Mouse (Mus musculus): ENCODE results near the gene Nolc1. TPM values are rescaled to one million over a fixed set of nuclear protein-coding genes. Genes with fewer than 3 reads are reported as not detected.

Gene Nolc1
- total and polyA plus RNA-seq, 3 experiments = 88.0 to 333 (median 96.0) TPM

GRCm38 (mm10) chr19:46114617-46115016, 39.0 kb downstream of the Nolc1 start:
- no peaks in the 10 kb centered on the region for H3K36me3 ChIP-seq (replicated peaks in 1 of 2; ENCODE audit: control insufficient read depth in 1 of 2, insufficient read depth in 1 of 2, low read length in 1 of 2)
- dilution Hi-C loops (cut with MboI; ENCODE audit: extremely low pct_ligation_motif_present, extremely low pct_unique_long_range_greater_than_20kb, low sequenced_read_pairs) = no loop called here
- DNase-seq (ENCODE audit: extremely low read depth) = no peak
- no peak overlapping the region for H3K4me3 ChIP-seq (replicated peaks in 1 of 3; ENCODE audit: low read depth in 2 of 3, low read length in 2 of 3, poor library complexity in 1 of 3)
- in situ Hi-C loops (cut with MboI; ENCODE audit: low pct_ligation_motif_present, low pct_unique_long_range_greater_than_20kb, low sequenced_read_pairs) = no loop called here
- H3K4me2 ChIP-seq (ENCODE audit: insufficient read depth, low read depth, poor library complexity, severe bottlenecking) = no peak overlapping the region
- H3K9me3 ChIP-seq (replicated peaks; ENCODE audit: low read length) = no peaks in the 10 kb centered on the region
- no peak for TF ChIP-seq JUN (IDR thresholded peaks at IDR 0.05; ENCODE audit: insufficient read depth, low read depth, low read length)
- no peak for TF ChIP-seq IRF4 (IDR thresholded peaks at IDR 0.05; ENCODE audit: low read depth, low read length)
- TF ChIP-seq USF1 (IDR thresholded peaks at IDR 0.05; ENCODE audit: low read depth, low read length) = no peak
- TF ChIP-seq PAX5 (IDR thresholded peaks at IDR 0.05; ENCODE audit: low read length) = no peak
- H3K4me1 ChIP-seq (ENCODE audit: control insufficient read depth in 1 of 2, insufficient read depth in 2 of 2) = no peaks in the 10 kb centered on the region
- H3K9ac ChIP-seq (ENCODE audit: insufficient read depth, low read depth) = no peak overlapping the region
- no peaks in the 10 kb centered on the region for H3K79me2 ChIP-seq (replicated peaks; ENCODE audit: control insufficient read depth, extremely low read depth, insufficient read depth, poor library complexity, severe bottlenecking)
- H3K27ac ChIP-seq (ENCODE audit: insufficient read depth, low read depth) = no peak overlapping the region
- H3K27me3 ChIP-seq (replicated peaks) = peaks cover 41% of the 10 kb centered on the region

- Histone ChIP-seq H3K36me3 (replicated peaks in 1 of 2; ENCODE audit: control insufficient read depth in 1 of 2, insufficient read depth in 1 of 2, low read length in 1 of 2) (no peaks in the 10 kb centered on the region), H3K4me3 (replicated peaks in 1 of 3; ENCODE audit: low read depth in 2 of 3, low read length in 2 of 3, poor library complexity in 1 of 3) (no peak overlapping the region), H3K27me3 (replicated peaks) (peaks cover 54% of the 10 kb centered on the region), H3K79me2 (replicated peaks; ENCODE audit: control insufficient read depth, extremely low read depth, insufficient read depth, poor library complexity, severe bottlenecking) (no peaks in the 10 kb centered on the region), H3K4me1 (ENCODE audit: control insufficient read depth in 1 of 2, insufficient read depth in 2 of 2) (no peaks in the 10 kb centered on the region), H3K9me3 (replicated peaks; ENCODE audit: low read length) (no peaks in the 10 kb centered on the region), H3K4me2 (ENCODE audit: insufficient read depth, low read depth, poor library complexity, severe bottlenecking) (no peak overlapping the region), H3K27ac (ENCODE audit: insufficient read depth, low read depth) (no peak overlapping the region), H3K9ac (ENCODE audit: insufficient read depth, low read depth) (no peak overlapping the region)
- DNase-seq (ENCODE audit: extremely low read depth) = no peak
- in situ Hi-C loops (cut with MboI; ENCODE audit: low pct_ligation_motif_present, low pct_unique_long_range_greater_than_20kb, low sequenced_read_pairs) = no loop called here
- dilution Hi-C loops (cut with MboI; ENCODE audit: extremely low pct_ligation_motif_present, extremely low pct_unique_long_range_greater_than_20kb, low sequenced_read_pairs) = no loop called here
- no peak for TF ChIP-seq POLR2A (IDR thresholded peaks at IDR 0.05; ENCODE audit: low read depth, low read length)
- TF ChIP-seq ZNF384 (IDR thresholded peaks at IDR 0.05; ENCODE audit: low read depth, low read length) = no peak
- no peak for TF ChIP-seq SMC3 (IDR thresholded peaks at IDR 0.05; ENCODE audit: low read depth, low read length)
- no peak for TF ChIP-seq KAT2A (IDR thresholded peaks at IDR 0.05; ENCODE audit: insufficient replicate concordance, low read length)
- no peak for TF ChIP-seq USF1 (IDR thresholded peaks at IDR 0.05; ENCODE audit: low read depth, low read length)
- TF ChIP-seq USF2 (conservative IDR thresholded peaks at IDR 0.05; ENCODE audit: low read depth, low read length) = no peak
- TF ChIP-seq TCF12 (IDR thresholded peaks at IDR 0.05; ENCODE audit: low read depth, low read length) = no peak
- no peak for TF ChIP-seq ELF1 (IDR thresholded peaks at IDR 0.05; ENCODE audit: low read depth, low read length)
- no peak for TF ChIP-seq ETS1 (conservative IDR thresholded peaks at IDR 0.05; ENCODE audit: low read depth, low read length)
- TF ChIP-seq RAD21 (IDR thresholded peaks at IDR 0.05; ENCODE audit: low read depth, low read length) = no peak
- TF ChIP-seq EP300 (IDR thresholded peaks at IDR 0.05; ENCODE audit: low read length) = no peak
- TF ChIP-seq ZMIZ1 (IDR thresholded peaks at IDR 0.05; ENCODE audit: low read depth, low read length) = no peak
- TF ChIP-seq RCOR1 (conservative IDR thresholded peaks at IDR 0.05; ENCODE audit: low read depth, low read length) = no peak
- TF ChIP-seq UBTF (IDR thresholded peaks at IDR 0.05; ENCODE audit: low read depth, low read length) = no peak
- no peak for TF ChIP-seq SIN3A (IDR thresholded peaks at IDR 0.05; ENCODE audit: low read length)
- no peak for TF ChIP-seq POLR2AphosphoS2 (IDR thresholded peaks at IDR 0.05; ENCODE audit: low read depth, low read length)
Observed at GRCm38 (mm10) chr19:46119458-46119857, 43.8 kb downstream of the Nolc1 start.

Measured in CH12.LX (cell line).